Mouse (Mus musculus): ENCODE results near the gene Zswim1. TPM values are rescaled to one million over a fixed set of nuclear protein-coding genes. Genes with fewer than 3 reads are reported as not detected.

The Zswim1 gene
- polyA plus RNA-seq (2015; fragmentation: Nextera tagmentation; extraction: Ambion mirVana), result 3.4 and 4.1 TPM in 2 replicates

- Histone ChIP-seq H3K4me1 (ENCODE audit: control insufficient read depth, low read depth, low read length) (peaks cover 21% of the 10 kb centered on the region), H3K4me3 (ENCODE audit: low read depth, low read length) (peak within 1 kb of the TSS; percentile 85), H3K9ac (ENCODE audit: low read depth, low read length) (peak within 1 kb of the TSS; percentile 83), H3K27ac (ENCODE audit: low read length) (peak within 1 kb of the TSS; percentile 74), H3K27me3 (ENCODE audit: control insufficient read depth, insufficient read depth, low read depth, low read length) (no peaks in the 10 kb centered on the region), H3K9me3 (replicated peaks; ENCODE audit: control insufficient read depth, low read length) (no peaks in the 10 kb centered on the region), H3K36me3 (ENCODE audit: control insufficient read depth, insufficient read depth) (peaks cover 22% of the 10 kb centered on the region), H3K4me2 (ENCODE audit: low read depth, low read length) (peak within 1 kb of the TSS; percentile 95)
- 2% methylated on average over 32 of the region's 32 CpGs for WGBS (ENCODE audit: insufficient replicate concordance)
- peak; percentile 99 for ATAC-seq (ENCODE audit: low read depth)
Measured at GRCm38 (mm10) chr2:164822636-164823165, at the start of gene Zswim1. Gene Zswim1 (plus strand): TSS chr2:164822686.

GRCm38 (mm10) chr2:164773229-164773988 is 49.1 kb upstream of the Zswim1 start:
- Histone ChIP-seq H3K27me3 (ENCODE audit: control insufficient read depth, insufficient read depth, low read depth, low read length) (peaks cover 7% of the 10 kb centered on the region; the same call in 1 of the 2 replicates), H3K4me3 (ENCODE audit: low read depth, low read length) (peak overlapping the region; percentile 69), H3K9ac (ENCODE audit: low read depth, low read length) (peak overlapping the region; percentile 40), H3K4me2 (ENCODE audit: low read depth, low read length) (peak overlapping the region; percentile 80), H3K4me1 (ENCODE audit: control insufficient read depth, low read depth, low read length) (peaks cover 37% of the 10 kb centered on the region), H3K27ac (ENCODE audit: low read length) (peak overlapping the region; percentile 94), H3K36me3 (ENCODE audit: control insufficient read depth, insufficient read depth) (peaks cover 29% of the 10 kb centered on the region), H3K9me3 (replicated peaks; ENCODE audit: control insufficient read depth, low read length) (no peaks in the 10 kb centered on the region)
- ATAC-seq (ENCODE audit: low read depth), result no peak
- WGBS (ENCODE audit: insufficient replicate concordance), result 60% methylated on average over 14 of the region's 14 CpGs

- Histone ChIP-seq H3K27ac (ENCODE audit: low read length) (peak overlapping the region; percentile 94), H3K4me3 (ENCODE audit: low read depth, low read length) (peak overlapping the region; percentile 69), H3K27me3 (ENCODE audit: control insufficient read depth, insufficient read depth, low read depth, low read length) (peaks cover 7% of the 10 kb centered on the region; the same call in 1 of the 2 replicates), H3K4me2 (ENCODE audit: low read depth, low read length) (peak overlapping the region; percentile 80), H3K4me1 (ENCODE audit: control insufficient read depth, low read depth, low read length) (peaks cover 35% of the 10 kb centered on the region), H3K9me3 (replicated peaks; ENCODE audit: control insufficient read depth, low read length) (no peaks in the 10 kb centered on the region), H3K36me3 (ENCODE audit: control insufficient read depth, insufficient read depth) (peaks cover 27% of the 10 kb centered on the region), H3K9ac (ENCODE audit: low read depth, low read length) (peak overlapping the region; percentile 45)
- peak; percentile 42 for ATAC-seq (ENCODE audit: low read depth)
- 22% methylated on average over 5 of the region's 5 CpGs for WGBS (ENCODE audit: insufficient replicate concordance)
Measured at GRCm38 (mm10) chr2:164773989-164774364, 48.5 kb upstream of the Zswim1 start.

- H3K27ac ChIP-seq (ENCODE audit: low read length), result no peak overlapping the region
- H3K9ac ChIP-seq (ENCODE audit: low read depth, low read length), result no peak overlapping the region
- H3K9me3 ChIP-seq (replicated peaks; ENCODE audit: control insufficient read depth, low read length), result no peaks in the 10 kb centered on the region
- no peak for ATAC-seq (ENCODE audit: low read depth)
- no peak overlapping the region for H3K4me2 ChIP-seq (ENCODE audit: low read depth, low read length)
- 76% methylated on average over 6 of the region's 6 CpGs for WGBS (ENCODE audit: insufficient replicate concordance)
- peaks cover 11% of the 10 kb centered on the region for H3K27me3 ChIP-seq (ENCODE audit: control insufficient read depth, insufficient read depth, low read depth, low read length)
- no peak overlapping the region for H3K4me3 ChIP-seq (ENCODE audit: low read depth, low read length)
- peaks cover 30% of the 10 kb centered on the region for H3K4me1 ChIP-seq (ENCODE audit: control insufficient read depth, low read depth, low read length)
- peaks cover 21% of the 10 kb centered on the region for H3K36me3 ChIP-seq (ENCODE audit: control insufficient read depth, insufficient read depth)
Measured at GRCm38 (mm10) chr2:164776130-164776529, 46.4 kb upstream of the Zswim1 start.

GRCm38 (mm10) chr2:164776801-164777200 is 45.7 kb upstream of the Zswim1 start:
- 63% methylated on average over 17 of the region's 17 CpGs for WGBS (ENCODE audit: insufficient replicate concordance)
- H3K36me3 ChIP-seq (ENCODE audit: control insufficient read depth, insufficient read depth), result peaks cover 14% of the 10 kb centered on the region
- H3K4me3 ChIP-seq (ENCODE audit: low read depth, low read length), result no peak overlapping the region
- no peak for ATAC-seq (ENCODE audit: low read depth)
- H3K27ac ChIP-seq (ENCODE audit: low read length), result no peak overlapping the region
- no peak overlapping the region for H3K4me2 ChIP-seq (ENCODE audit: low read depth, low read length)
- no peak overlapping the region for H3K9ac ChIP-seq (ENCODE audit: low read depth, low read length)
- H3K27me3 ChIP-seq (ENCODE audit: control insufficient read depth, insufficient read depth, low read depth, low read length), result peaks cover 11% of the 10 kb centered on the region
- no peaks in the 10 kb centered on the region for H3K9me3 ChIP-seq (replicated peaks; ENCODE audit: control insufficient read depth, low read length)
- H3K4me1 ChIP-seq (ENCODE audit: control insufficient read depth, low read depth, low read length), result peaks cover 23% of the 10 kb centered on the region

- H3K4me3 ChIP-seq (ENCODE audit: low read depth, low read length), result no peak overlapping the region
- no peak overlapping the region for H3K27ac ChIP-seq (ENCODE audit: low read length)
- H3K36me3 ChIP-seq (ENCODE audit: control insufficient read depth, insufficient read depth), result peaks cover 8% of the 10 kb centered on the region
- peaks cover 11% of the 10 kb centered on the region for H3K27me3 ChIP-seq (ENCODE audit: control insufficient read depth, insufficient read depth, low read depth, low read length)
- no peak for ATAC-seq (ENCODE audit: low read depth)
- H3K9me3 ChIP-seq (replicated peaks; ENCODE audit: control insufficient read depth, low read length), result no peaks in the 10 kb centered on the region
- peaks cover 17% of the 10 kb centered on the region for H3K4me1 ChIP-seq (ENCODE audit: control insufficient read depth, low read depth, low read length)
- no peak overlapping the region for H3K9ac ChIP-seq (ENCODE audit: low read depth, low read length)
- WGBS (ENCODE audit: insufficient replicate concordance), result 77% methylated on average over 30 of the region's 30 CpGs
- H3K4me2 ChIP-seq (ENCODE audit: low read depth, low read length), result no peak overlapping the region
Measured at GRCm38 (mm10) chr2:164777246-164778014, 45.1 kb upstream of the Zswim1 start.

- no peak for ATAC-seq (ENCODE audit: low read depth)
Measured at GRCm38 (mm10) chr2:164778015-164778287, 44.5 kb upstream of the Zswim1 start.

GRCm38 (mm10) chr2:164778809-164779208 is 43.7 kb upstream of the Zswim1 start:
- H3K27ac ChIP-seq (ENCODE audit: low read length), result no peak overlapping the region
- H3K4me3 ChIP-seq (ENCODE audit: low read depth, low read length), result no peak overlapping the region
- no peaks in the 10 kb centered on the region for H3K9me3 ChIP-seq (replicated peaks; ENCODE audit: control insufficient read depth, low read length)
- ATAC-seq (ENCODE audit: low read depth), result no peak
- no peak overlapping the region for H3K9ac ChIP-seq (ENCODE audit: low read depth, low read length)
- peaks cover 11% of the 10 kb centered on the region for H3K27me3 ChIP-seq (ENCODE audit: control insufficient read depth, insufficient read depth, low read depth, low read length)
- H3K4me1 ChIP-seq (ENCODE audit: control insufficient read depth, low read depth, low read length), result peaks cover 5% of the 10 kb centered on the region
- no peaks in the 10 kb centered on the region for H3K36me3 ChIP-seq (ENCODE audit: control insufficient read depth, insufficient read depth)
- 67% methylated on average over 7 of the region's 7 CpGs for WGBS (ENCODE audit: insufficient replicate concordance)
- H3K4me2 ChIP-seq (ENCODE audit: low read depth, low read length), result no peak overlapping the region

More at GRCm38 (mm10) chr2:164778015-164778287, 44.5 kb upstream of the Zswim1 start:
- H3K4me1 ChIP-seq (ENCODE audit: control insufficient read depth, low read depth, low read length), result peaks cover 13% of the 10 kb centered on the region
- no peak overlapping the region for H3K27ac ChIP-seq (ENCODE audit: low read length)
- WGBS (ENCODE audit: insufficient replicate concordance), result 83% methylated on average over 11 of the region's 11 CpGs
- H3K9ac ChIP-seq (ENCODE audit: low read depth, low read length), result no peak overlapping the region
- H3K36me3 ChIP-seq (ENCODE audit: control insufficient read depth, insufficient read depth), result peaks cover 3% of the 10 kb centered on the region
- no peaks in the 10 kb centered on the region for H3K9me3 ChIP-seq (replicated peaks; ENCODE audit: control insufficient read depth, low read length)
- no peak overlapping the region for H3K4me2 ChIP-seq (ENCODE audit: low read depth, low read length)
- H3K4me3 ChIP-seq (ENCODE audit: low read depth, low read length), result no peak overlapping the region
- peaks cover 11% of the 10 kb centered on the region for H3K27me3 ChIP-seq (ENCODE audit: control insufficient read depth, insufficient read depth, low read depth, low read length)
